Mouse (Mus musculus) lung, adult 2 months (tissue): Measurements from ENCODE around the gene Lmbr1.

Experiments used
- CTCF ChIP-seq: fragments of 200-500 bp; IDR thresholded peaks from 2 replicates; pipeline ENCODE4 v1.5.1; 2011; ENCODE audit warnings: mild to moderate bottlenecking, low read length, control low read depth; ENCODE audit not compliant: insufficient read depth
- POLR2A ChIP-seq: fragments of 200-500 bp; IDR thresholded peaks from 2 replicates; pipeline ENCODE4 v1.6.1; 2011; ENCODE audit warnings: low read depth, mild to moderate bottlenecking, control low read depth, low read length, borderline replicate concordance; ENCODE audit errors: extremely low read depth

GRCm38 (mm10) chr5:29270879-29271278 lies 107.3 kb downstream of the Lmbr1 start:
- TF ChIP-seq CTCF = no peak
- no peak for TF ChIP-seq POLR2A
